Mouse (Mus musculus) ES-Bruce4 (cell line): ENCODE data around the gene Agap1.

Experiments used
- CTCF ChIP-seq: IDR thresholded peaks from one replicate; pipeline ENCODE4 v1.8.1; 2011; ENCODE audit warnings: low read depth, low read length
- EP300 ChIP-seq: IDR thresholded peaks from 2 replicates; pipeline ENCODE4 v1.6.1; 2011; ENCODE audit warnings: low read depth, low read length; ENCODE audit not compliant: insufficient read depth
- POLR2A ChIP-seq: IDR thresholded peaks from one replicate; pipeline ENCODE4 v1.8.1; 2011; ENCODE audit warnings: low read length; ENCODE audit not compliant: insufficient read depth

DNA sequence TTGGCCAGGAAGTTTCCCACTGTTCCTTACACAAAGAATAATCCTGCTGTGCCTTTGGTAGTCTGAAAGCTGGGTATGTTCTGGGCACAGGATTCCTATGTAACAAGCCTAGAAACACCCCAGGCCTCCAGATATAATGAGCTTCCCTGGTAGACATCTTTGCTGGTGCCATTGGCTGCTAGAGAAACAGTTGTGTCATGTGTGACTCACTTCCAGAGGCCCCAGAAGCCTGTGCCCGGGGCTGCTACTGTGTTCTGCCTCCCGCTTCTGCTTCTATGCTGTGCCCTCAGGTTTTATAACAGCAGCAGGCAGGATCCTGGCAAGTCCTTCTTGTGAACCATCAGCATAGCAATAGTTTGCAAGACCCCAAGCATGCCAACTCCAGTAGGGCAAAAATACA lies 242.6 kb downstream of the Agap1 start:
- TF ChIP-seq EP300 (no peak), CTCF (no peak), POLR2A (no peak)
